Comparison of ENCODE assay signal across 30 mouse cellular contexts in the genomic region with DNA sequence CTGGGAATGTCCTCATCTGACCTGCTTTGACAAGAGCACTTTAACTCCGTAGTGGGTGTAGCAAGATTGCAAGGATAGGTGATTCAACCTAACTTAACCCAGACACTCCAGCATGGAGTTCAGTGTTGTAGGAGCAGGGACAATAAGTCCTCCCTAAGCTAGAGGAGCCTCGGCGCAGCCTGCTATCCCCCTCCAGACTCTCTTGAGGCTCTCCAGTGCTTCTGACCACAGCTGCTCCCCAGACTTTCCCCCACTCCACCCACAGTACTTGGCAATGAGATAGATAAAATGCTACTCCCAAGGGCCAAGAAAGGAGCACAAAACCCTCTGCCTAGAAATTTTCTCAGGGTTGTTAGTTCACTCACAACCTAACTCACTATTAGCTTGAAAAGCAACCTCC. TPM values are rescaled to one million over a fixed set of nuclear protein-coding genes. Genes with fewer than 3 reads are reported as not detected.
DNase-seq lines count a peak whose midpoint lies in the region; ATAC-seq and TF ChIP-seq lines count a peak whose summit lies in the region.
"Had no signal": no experiment of that assay in that cellular context is flagged by ENCODE, and none has a peak within 500 bp of the region (broad histone marks: within the 10 kb centered on the region; RNA-seq: fewer than 3 reads in every experiment).

No protein-coding gene starts in this region.

- no peak for TF ChIP-seq CTCF in heart, adult 2 months (IDR thresholded peaks at IDR 0.05)

- no peaks in the 10 kb centered on the region for H3K27me3 ChIP-seq in heart, adult 2 months (ENCODE audit: control insufficient read depth, insufficient read depth, low read length)
- H3K27me3 ChIP-seq in heart, embryonic 12.5 days (replicated peaks), result no peaks in the 10 kb centered on the region; the same call in 1 of the 2 replicates
- H3K27me3 ChIP-seq: CH12.LX; embryonic facial prominence, embryonic 13.5 days; embryonic facial prominence, embryonic 15.5 days; forebrain, embryonic 12.5 days; Patski had no signal

- no peaks in the 10 kb centered on the region for H3K9me3 ChIP-seq in heart, embryonic 12.5 days (replicated peaks)
- H3K9me3 ChIP-seq: embryonic facial prominence, embryonic 13.5 days; embryonic facial prominence, embryonic 15.5 days; forebrain, embryonic 10.5 days; forebrain, embryonic 12.5 days had no signal

- DNase-seq in heart, adult 11 months, result peak; percentile 94
- no peak for DNase-seq in heart, postnatal 36 days
- DNase-seq in heart, adult 2 months, result peak; percentile 12 to 17
- DNase-seq in heart, adult 9 months (ENCODE audit: low spot score in 2 of 2), result peak; percentile 13 to 21
- no peak for DNase-seq in heart, postnatal 4 days
- peak; percentile 2 for DNase-seq in heart, postnatal 25 days (ENCODE audit: low spot score)
- DNase-seq in left cerebral cortex, adult 11 months (ENCODE audit: low spot score), result no peak
- DNase-seq: adrenal gland, adult 8-10 months; adrenal gland, postnatal 14 days; adrenal gland, postnatal 36 days; B cell, adult 2 months; cerebellum, adult 11-12 months; cerebellum, adult 2 months; cerebellum, adult 9-10 months; cerebellum, postnatal 10 days; cerebellum, postnatal 25 days; embryo, embryonic 11 days had no signal

- no peak for TF ChIP-seq EP300 in heart, adult 2 months (IDR thresholded peaks at IDR 0.05; ENCODE audit: insufficient read depth, low read depth, low read length)

- H3K4me2 ChIP-seq in heart, embryonic 12.5 days, result no peak overlapping the region
- H3K4me2 ChIP-seq: embryonic facial prominence, embryonic 13.5 days; embryonic facial prominence, embryonic 15.5 days; forebrain, embryonic 12.5 days had no signal

- no peak overlapping the region for H3K27ac ChIP-seq in heart, adult 2 months
- H3K27ac ChIP-seq in heart, embryonic 12.5 days (ENCODE audit: poor library complexity, severe bottlenecking), result no peak overlapping the region
- H3K27ac ChIP-seq: embryonic facial prominence, embryonic 13.5 days; embryonic facial prominence, embryonic 15.5 days; forebrain, embryonic 10.5 days; forebrain, embryonic 12.5 days had no signal

- H3K4me3 ChIP-seq in heart, adult 2 months, result no peak overlapping the region
- no peak overlapping the region for H3K4me3 ChIP-seq in heart, embryonic 12.5 days
- H3K4me3 ChIP-seq: embryonic facial prominence, embryonic 13.5 days; embryonic facial prominence, embryonic 15.5 days; erythroblast, embryonic 14.5 days; forebrain, embryonic 10.5 days; forebrain, embryonic 12.5 days had no signal

- H3K79me2 ChIP-seq in heart, adult 2 months (replicated peaks; ENCODE audit: control insufficient read depth, insufficient read depth, low read length), result no peaks in the 10 kb centered on the region

- intact Hi-C loops in heart, postnatal 36 days (cut with DNase I), result no loop called here
- intact Hi-C loops in heart, adult 2 months (cut with DNase I), result no loop called here
- intact Hi-C loops in heart, postnatal 25 days (cut with DNase I), result no loop called here

- 82% methylated on average over 3 of the region's 3 CpGs for WGBS in heart, adult 2 months
- WGBS in heart, embryonic 12.5 days, result 85% methylated on average over 3 of the region's 3 CpGs

- no peak overlapping the region for H3K9ac ChIP-seq in heart, adult 2 months (ENCODE audit: low read depth, low read length)
- H3K9ac ChIP-seq in heart, embryonic 12.5 days, result no peak overlapping the region
- H3K9ac ChIP-seq: embryonic facial prominence, embryonic 13.5 days; embryonic facial prominence, embryonic 15.5 days; forebrain, embryonic 12.5 days had no signal

- TF ChIP-seq POLR2A in heart, adult 2 months (IDR thresholded peaks at IDR 0.05; ENCODE audit: insufficient read depth, low read depth, low read length), result no peak

- no peak for ATAC-seq in heart, embryonic 12.5 days (ENCODE audit: insufficient number of reproducible peaks, low FRiP score)
- ATAC-seq: activated CD4-positive, CD25-positive, alpha-beta regulatory T cell, adult 4 months; CD4-positive, CD25-positive, alpha-beta regulatory T cell, adult 4 months; forebrain, embryonic 14.5 days; Patski had no signal

- H3K4me1 ChIP-seq in heart, adult 2 months (ENCODE audit: control insufficient read depth, insufficient read depth, low read length), result no peaks in the 10 kb centered on the region; the same call in 1 of the 2 replicates
- no peaks in the 10 kb centered on the region for H3K4me1 ChIP-seq in heart, embryonic 12.5 days (replicated peaks)
- H3K4me1 ChIP-seq: embryonic facial prominence, embryonic 13.5 days; embryonic facial prominence, embryonic 15.5 days; forebrain, embryonic 10.5 days; forebrain, embryonic 12.5 days had no signal

- H3K36me3 ChIP-seq in heart, adult 2 months (ENCODE audit: control insufficient read depth, insufficient read depth, low read length), result no peaks in the 10 kb centered on the region
- H3K36me3 ChIP-seq in heart, embryonic 12.5 days, result no peaks in the 10 kb centered on the region
- H3K36me3 ChIP-seq: embryonic facial prominence, embryonic 13.5 days; embryonic facial prominence, embryonic 15.5 days; forebrain, embryonic 10.5 days; forebrain, embryonic 12.5 days; G1E had no signal

RNA-seq across cellular contexts. Expression of gene Gria1, which starts 49.4 kb away (rescaled TPM):
- under 1 TPM; 0.08 to 0.49 TPM for total RNA-seq in heart, postnatal 36 days (2021)
- total RNA-seq in heart, adult 2 months (2021), result under 1 TPM; 0.14 to 0.16 TPM
- polyA plus RNA-seq in heart, adult 2 months (2012; rRNA removed), result 0.29 and 0.44 TPM in 2 replicates
- 2.8 and 3.6 TPM in 2 replicates for polyA plus RNA-seq in heart, embryonic 12.5 days (2016; fragmentation: Nextera tagmentation; extraction: Ambion mirVana)
- total RNA-seq in heart, postnatal 4 days (2021), result 1 to 10 TPM in 1 of 2 experiments, under 1 TPM in 1; 0.99 to 1.2 TPM
- under 1 TPM; 0.47 to 0.95 TPM for total RNA-seq in heart, postnatal 25 days (2021)
- total RNA-seq: common myeloid progenitor, adult 5-6 weeks had no signal
- polyA plus RNA-seq: activated CD4-positive, CD25-positive, alpha-beta regulatory T cell, adult 4 months; CD4-positive, CD25-positive, alpha-beta regulatory T cell, adult 4 months; erythroblast, embryonic 14.5 days; G1E had no signal

Comparison
In these comparisons a context has a peak if more than half of its experiments do, and no peak if none do; other contexts are left out.
1. DNase-seq: peak in heart, adult 11 months (single experiment), heart, adult 2 months (2 of 2), heart, adult 9 months (2 of 2) and heart, postnatal 25 days (single experiment); none in heart, postnatal 36 days (0 of 2), heart, postnatal 4 days (single experiment) and left cerebral cortex, adult 11 months (single experiment).